Mouse (Mus musculus): ENCODE measurements around the gene Pxylp1.

DNA sequence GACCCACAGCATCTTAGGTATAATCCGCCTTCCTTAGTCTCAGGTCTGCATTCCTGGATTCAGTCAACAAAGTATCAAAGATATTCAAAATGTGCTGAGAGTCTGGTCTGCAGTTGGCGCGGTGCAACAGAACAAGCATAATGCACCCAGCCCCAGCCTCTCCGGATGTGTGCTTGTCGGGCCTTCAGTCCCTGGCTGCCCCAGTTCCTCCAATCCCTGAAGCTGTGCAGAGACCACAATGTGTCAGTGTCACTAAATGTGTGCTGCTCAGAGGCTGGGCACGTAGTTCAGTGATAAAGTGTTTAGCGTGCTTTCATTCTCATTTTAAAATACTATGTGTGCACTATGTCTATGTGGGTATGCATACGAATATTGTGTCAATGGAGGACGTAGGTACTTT is 108.8 kb downstream of the Pxylp1 start:
- TF ChIP-seq POLR2A (IDR thresholded peaks at IDR 0.05; ENCODE audit: insufficient read depth, low read depth, low read length): no peak
- no peak for TF ChIP-seq CTCF (IDR thresholded peaks at IDR 0.05; ENCODE audit: insufficient read depth, low read depth, low read length)

Measured in olfactory bulb, adult 2 months (tissue).